Mouse (Mus musculus) forebrain, postnatal 0 days (tissue): Measurements from ENCODE around the gene Tigd2. TPM values are rescaled to one million over a fixed set of nuclear protein-coding genes. Genes with fewer than 3 reads are reported as not detected.

ENCODE experiments used
- ATAC-seq: fragments of 200-750 bp; cut with Nextera tagmentation; 2 replicates; pipeline ENCODE4 v1.8.0; 2017; ENCODE audit warnings: mild to moderate bottlenecking, moderate library complexity
- DNase-seq: peaks from one replicate; pipeline ENCODE4 v3.0.0-alpha.2; 2015
- H3K27ac ChIP-seq: fragments of 300-500 bp; sonication (generic); 2 replicates; pipeline ENCODE4 v1.5.1; 2014; ENCODE audit warnings: low read depth, mild to moderate bottlenecking, antibody characterized with exemption, low read length, moderate library complexity, mixed read lengths
- H3K27me3 ChIP-seq: fragments of 300-500 bp; sonication (generic); 2 replicates; pipeline ENCODE4 v1.6.1; 2014; ENCODE audit warnings: mild to moderate bottlenecking, low read length, mixed read lengths; ENCODE audit not compliant: insufficient read depth
- H3K36me3 ChIP-seq: fragments of 300-500 bp; sonication (generic); 2 replicates; pipeline ENCODE4 v1.6.1; 2014; ENCODE audit warnings: mild to moderate bottlenecking, moderate library complexity; ENCODE audit not compliant: insufficient read depth
- H3K4me1 ChIP-seq: fragments of 300-500 bp; sonication (generic); 2 replicates; pipeline ENCODE4 v1.6.1; 2014; ENCODE audit warnings: antibody characterized with exemption; ENCODE audit not compliant: insufficient read depth
- H3K4me2 ChIP-seq: fragments of 300-500 bp; sonication (generic); 2 replicates; pipeline ENCODE4 v1.6.1; 2014; ENCODE audit warnings: low read depth, mild to moderate bottlenecking, moderate library complexity
- H3K4me3 ChIP-seq: fragments of 300-500 bp; sonication (generic); 2 replicates; pipeline ENCODE4 v1.5.1; 2014; ENCODE audit warnings: low read depth, low read length, mixed read lengths
- H3K9ac ChIP-seq: fragments of 300-500 bp; sonication (generic); 2 replicates; pipeline ENCODE4 v1.6.1; 2014; ENCODE audit warnings: mild to moderate bottlenecking
- H3K9me3 ChIP-seq: fragments of 300-500 bp; sonication (generic); 2 replicates; pipeline ENCODE4 v1.6.1; 2016; ENCODE audit warnings: low read length
- CTCF ChIP-seq: sonication (generic); IDR thresholded peaks from 2 replicates; pipeline ENCODE4 v1.5.1; 2016; ENCODE audit warnings: antibody characterized with exemption, control low read depth, low read depth
- WGBS: fragments of 180-500 bp; shearing (Covaris S2); extraction: QIAGEN DNeasy Blood & Tissue Kit; methylation state at CpG from one replicate; pipeline ENCODE4 v1.1.7; 2014; 5-methylcytosine and 5-hydroxymethylcytosine counted together
- polyA plus RNA-seq: library from polyadenylated mRNA; unstranded; fragments of >200 nt; fragmentation: Nextera tagmentation; extraction: Ambion mirVana; gene quantifications from 2 replicates; pipeline ENCODE4 v1.2.1, GENCODE M21; 2015
- total RNA-seq: library from RNA; depleted of rRNA; stranded (reverse); fragments of >200 nt; gene quantifications from 2 replicates; pipeline ENCODE4 v1.2.3, GENCODE M21; 2014; rRNA removed

Tigd2 gene
- total and polyA plus RNA-seq, 2 experiments from 2014 or later, result 12.2 to 17.5 TPM

GRCm38 (mm10) chr6:59255909-59256308 lies 47.2 kb downstream of the Tigd2 start:
- H3K4me3 ChIP-seq, result no peak overlapping the region
- H3K9ac ChIP-seq, result no peak overlapping the region
- H3K27ac ChIP-seq, result no peak overlapping the region
- no peaks in the 10 kb centered on the region for H3K27me3 ChIP-seq
- no peaks in the 10 kb centered on the region for H3K4me1 ChIP-seq
- ATAC-seq (no peak), DNase-seq (peak; percentile 23)
- WGBS, result 57% methylated on average over 1 of the region's 1 CpGs
- TF ChIP-seq CTCF, result no peak
- H3K9me3 ChIP-seq, result no peaks in the 10 kb centered on the region
- H3K36me3 ChIP-seq, result no peaks in the 10 kb centered on the region
- H3K4me2 ChIP-seq, result no peak overlapping the region

Other genes with a start within 250 kb of the Tigd2 start
- gene Fam13a, start 184.3 kb upstream of the Tigd2 start, total RNA-seq, result 3.3 and 6.6 TPM in 2 replicates
- 4.2 and 8.5 TPM in 2 replicates for gene Fam13a, start 184.3 kb upstream of the Tigd2 start, polyA plus RNA-seq
- gene Gprin3, start 217.4 kb downstream of the Tigd2 start, total RNA-seq, result 16.8 and 22.7 TPM in 2 replicates
- 4.2 and 8.8 TPM in 2 replicates for gene Gprin3, start 217.4 kb downstream of the Tigd2 start, polyA plus RNA-seq